Mouse (Mus musculus) lung, postnatal 0 days (tissue): ENCODE data around the gene Gnaq.

ENCODE experiments used
- CTCF ChIP-seq: IDR thresholded peaks from 2 replicates; pipeline ENCODE4 v1.5.1; 2016; ENCODE audit warnings: antibody characterized with exemption, mild to moderate bottlenecking
- EP300 ChIP-seq: IDR thresholded peaks from 2 replicates; pipeline ENCODE4 v1.6.1; 2016; ENCODE audit warnings: antibody characterized with exemption, mild to moderate bottlenecking, control low read depth

DNA sequence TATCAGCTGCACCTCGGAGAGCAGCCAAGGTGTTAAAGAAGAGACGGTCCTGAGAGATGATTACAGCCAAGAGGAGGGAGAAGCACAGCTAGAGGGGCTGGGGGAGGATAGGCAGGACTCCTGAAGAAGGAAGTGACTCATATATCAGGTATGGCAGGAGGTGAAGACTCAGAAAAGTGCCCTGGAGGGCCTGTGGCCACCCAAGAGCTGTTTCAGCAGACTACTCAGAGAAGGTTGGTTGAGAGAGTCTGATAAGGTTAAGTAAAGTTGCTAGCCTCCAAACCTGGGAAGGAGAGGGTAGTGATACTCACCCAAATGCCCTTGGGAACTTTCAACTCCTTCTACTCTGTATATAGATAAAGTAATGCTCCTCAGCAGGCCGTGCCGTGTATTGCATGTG is 140.4 kb downstream of the Gnaq start:
- TF ChIP-seq CTCF = no peak
- TF ChIP-seq EP300 = no peak
